Mouse (Mus musculus) testis, postnatal 14 days (tissue): ENCODE measurements around the gene Apol6.
"Not testable (repeated sequence)": the region's sequence is repeated elsewhere in the genome, so short reads cannot be mapped to it uniquely, and the experiment has no call there.

ENCODE experiments used
- DNase-seq: peaks from one replicate; pipeline ENCODE4 v3.0.0; 2021; ENCODE audit warnings: low spot score

Apol6 gene

GRCm38 (mm10) chr15:77031271-77031670 lies 13.3 kb upstream of the Apol6 start:
- DNase-seq: no peak

GRCm38 (mm10) chr15:77034526-77034925 lies 10.0 kb upstream of the Apol6 start:
- no peak for DNase-seq

- no peak for DNase-seq
These were observed 8.9 kb upstream of the Apol6 start for GRCm38 (mm10) chr15:77035643-77036042.

- peak; percentile 87 for DNase-seq
These were observed 8.1 kb upstream of the Apol6 start for GRCm38 (mm10) chr15:77036320-77036988.

GRCm38 (mm10) chr15:77036989-77037277 lies 7.6 kb upstream of the Apol6 start:
- DNase-seq: no peak

GRCm38 (mm10) chr15:77037278-77038161 lies 7.0 kb upstream of the Apol6 start:
- DNase-seq: peak; percentile 63

GRCm38 (mm10) chr15:77039211-77039700 lies 5.3 kb upstream of the Apol6 start:
- no peak for DNase-seq

GRCm38 (mm10) chr15:77040784-77041183 lies 3.7 kb upstream of the Apol6 start:
- no peak for DNase-seq

- peak; percentile 38 for DNase-seq
These were observed 1.1 kb downstream of the Apol6 start for GRCm38 (mm10) chr15:77045609-77046008.

- no peak for DNase-seq
These were observed 6.0 kb downstream of the Apol6 start, which contains the start of gene Mb for GRCm38 (mm10) chr15:77050570-77050969. Gene Mb, minus strand, starts transcription at chr15:77050670.

GRCm38 (mm10) chr15:77052176-77052575 lies 7.6 kb downstream of the Apol6 start:
- no peak for DNase-seq

GRCm38 (mm10) chr15:77053021-77053420 lies 8.5 kb downstream of the Apol6 start:
- no peak for DNase-seq

GRCm38 (mm10) chr15:77054611-77055175 lies 10.2 kb downstream of the Apol6 start:
- DNase-seq: no peak

- DNase-seq: no peak
These were observed 11.7 kb downstream of the Apol6 start for GRCm38 (mm10) chr15:77056001-77056790.

- DNase-seq: no peak
These were observed 12.2 kb downstream of the Apol6 start for GRCm38 (mm10) chr15:77056791-77057051.

- DNase-seq: no peak
These were observed 14.0 kb downstream of the Apol6 start for GRCm38 (mm10) chr15:77058566-77058965.

- DNase-seq: not testable (repeated sequence)
These were observed 14.9 kb downstream of the Apol6 start for GRCm38 (mm10) chr15:77059416-77059815.

- DNase-seq: no peak
These were observed 18.2 kb downstream of the Apol6 start for GRCm38 (mm10) chr15:77062746-77063145.

- DNase-seq: no peak
These were observed 20.8 kb downstream of the Apol6 start for GRCm38 (mm10) chr15:77065259-77065852.

GRCm38 (mm10) chr15:77066233-77066632 lies 21.7 kb downstream of the Apol6 start:
- DNase-seq: no peak

GRCm38 (mm10) chr15:77068439-77068861 lies 23.9 kb downstream of the Apol6 start:
- peak; percentile 32 for DNase-seq

GRCm38 (mm10) chr15:77069019-77069418 lies 24.5 kb downstream of the Apol6 start:
- DNase-seq: no peak
